Mouse (Mus musculus): ENCODE data around the gene Treh. TPM values are rescaled to one million over a fixed set of nuclear protein-coding genes. Genes with fewer than 3 reads are reported as not detected.

Gene Treh
- polyA plus RNA-seq, 1 experiment from 2014 or later: not detected

DNA sequence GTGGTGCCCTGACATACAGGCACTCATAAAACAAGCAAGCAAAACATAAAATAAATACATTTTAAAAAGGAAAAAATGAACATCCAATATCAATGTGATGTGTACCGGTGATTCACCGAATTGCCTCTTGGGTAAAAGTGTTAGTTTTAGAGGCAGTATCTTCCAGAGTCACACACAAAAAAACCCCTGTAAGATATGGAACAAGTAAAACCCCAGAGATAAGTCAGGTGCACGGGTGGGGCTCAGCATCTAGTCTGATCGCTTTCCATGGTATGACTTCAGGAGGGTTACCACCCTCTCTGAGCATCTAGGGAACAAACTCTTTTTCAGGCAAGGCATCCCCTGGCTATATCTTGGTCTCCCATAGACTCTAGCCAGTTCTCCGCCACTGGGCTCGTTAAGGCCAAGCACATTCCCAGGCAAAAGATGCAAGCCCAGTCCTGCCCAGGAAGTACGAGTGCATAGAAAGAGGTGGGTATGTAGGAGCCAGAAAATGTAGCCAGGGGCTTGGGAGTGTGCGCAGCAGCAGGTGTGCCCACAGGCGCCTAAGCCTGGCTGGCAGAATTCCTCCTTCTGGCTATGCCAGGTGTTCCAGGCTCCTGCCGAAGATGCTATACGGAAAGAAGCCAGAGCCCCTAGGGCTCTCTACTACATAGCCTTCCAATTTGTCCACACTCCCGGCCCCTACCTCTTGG lies 46.1 kb downstream of the Treh start:
- no peaks in the 10 kb centered on the region for H3K9me3 ChIP-seq (replicated peaks; ENCODE audit: control insufficient read depth, low read length)
- H3K27ac ChIP-seq (replicated peaks; ENCODE audit: low read depth, low read length): no peak overlapping the region
- ATAC-seq (replicated peaks; ENCODE audit: insufficient number of reproducible peaks, low FRiP score, low TSS enrichment, low read depth) (no peak), DNase-seq (ENCODE audit: low spot score) (no peak)
- peaks cover 5% of the 10 kb centered on the region for H3K36me3 ChIP-seq (replicated peaks; ENCODE audit: control insufficient read depth, insufficient read depth, low read depth, low read length)
- no peak overlapping the region for H3K4me2 ChIP-seq (ENCODE audit: low read depth, low read length)
- 89% methylated on average over 12 of the region's 12 CpGs for WGBS
- H3K27me3 ChIP-seq (ENCODE audit: control insufficient read depth, insufficient read depth, low read length): no peaks in the 10 kb centered on the region
- peaks cover 10% of the 10 kb centered on the region for H3K4me1 ChIP-seq (ENCODE audit: control insufficient read depth, insufficient read depth, low read length)
- no peak overlapping the region for H3K4me3 ChIP-seq (ENCODE audit: low read depth, low read length)
- no peak overlapping the region for H3K9ac ChIP-seq (replicated peaks; ENCODE audit: low read length)

DNA sequence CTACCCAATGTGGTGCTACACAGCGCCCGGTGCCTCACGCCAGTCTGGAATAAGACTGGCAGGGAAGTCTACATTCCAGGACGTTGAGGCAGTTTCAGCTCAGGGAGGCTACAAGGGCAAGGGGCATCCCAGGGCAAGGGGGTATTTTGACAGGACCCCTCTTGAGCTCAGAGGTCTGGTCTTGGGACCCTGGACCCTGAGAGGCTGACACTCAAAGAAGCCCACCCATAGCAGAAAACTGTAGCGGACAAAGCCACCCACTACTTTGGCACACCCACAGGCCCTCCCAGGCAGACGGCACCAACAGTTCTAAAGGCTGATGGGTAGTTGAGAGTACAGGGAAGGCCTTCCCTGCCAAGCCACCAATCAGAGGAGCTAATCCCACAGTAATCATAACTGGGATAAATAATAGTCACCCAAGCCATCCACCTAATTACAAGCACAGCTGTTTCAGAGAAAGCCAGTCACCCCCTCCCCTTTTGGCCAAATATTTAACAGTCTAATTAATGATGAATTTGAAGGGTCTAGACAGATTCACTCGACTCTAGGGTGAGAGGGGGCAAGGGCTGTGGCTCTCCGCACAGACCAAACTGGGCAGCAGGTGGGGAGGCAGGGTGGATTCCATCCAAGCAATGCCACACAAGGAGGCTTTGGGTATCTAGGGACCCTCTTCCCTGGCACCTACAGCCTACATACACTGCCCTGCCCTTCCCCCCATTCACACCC lies 46.8 kb downstream of the Treh start:
- Histone ChIP-seq H3K9me3 (replicated peaks; ENCODE audit: control insufficient read depth, low read length) (no peaks in the 10 kb centered on the region), H3K9ac (replicated peaks; ENCODE audit: low read length) (no peak overlapping the region; the same call in 1 of the 2 replicates), H3K4me3 (ENCODE audit: low read depth, low read length) (no peak overlapping the region), H3K36me3 (replicated peaks; ENCODE audit: control insufficient read depth, insufficient read depth, low read depth, low read length) (peaks cover 5% of the 10 kb centered on the region), H3K4me2 (ENCODE audit: low read depth, low read length) (peak overlapping the region; percentile 77), H3K4me1 (ENCODE audit: control insufficient read depth, insufficient read depth, low read length) (peaks cover 10% of the 10 kb centered on the region), H3K27ac (replicated peaks; ENCODE audit: low read depth, low read length) (no peak overlapping the region), H3K27me3 (ENCODE audit: control insufficient read depth, insufficient read depth, low read length) (no peaks in the 10 kb centered on the region)
- no peak for DNase-seq (ENCODE audit: low spot score)
- WGBS: 80% methylated on average over 8 of the region's 8 CpGs
- ATAC-seq (replicated peaks; ENCODE audit: insufficient number of reproducible peaks, low FRiP score, low TSS enrichment, low read depth): no peak

DNA sequence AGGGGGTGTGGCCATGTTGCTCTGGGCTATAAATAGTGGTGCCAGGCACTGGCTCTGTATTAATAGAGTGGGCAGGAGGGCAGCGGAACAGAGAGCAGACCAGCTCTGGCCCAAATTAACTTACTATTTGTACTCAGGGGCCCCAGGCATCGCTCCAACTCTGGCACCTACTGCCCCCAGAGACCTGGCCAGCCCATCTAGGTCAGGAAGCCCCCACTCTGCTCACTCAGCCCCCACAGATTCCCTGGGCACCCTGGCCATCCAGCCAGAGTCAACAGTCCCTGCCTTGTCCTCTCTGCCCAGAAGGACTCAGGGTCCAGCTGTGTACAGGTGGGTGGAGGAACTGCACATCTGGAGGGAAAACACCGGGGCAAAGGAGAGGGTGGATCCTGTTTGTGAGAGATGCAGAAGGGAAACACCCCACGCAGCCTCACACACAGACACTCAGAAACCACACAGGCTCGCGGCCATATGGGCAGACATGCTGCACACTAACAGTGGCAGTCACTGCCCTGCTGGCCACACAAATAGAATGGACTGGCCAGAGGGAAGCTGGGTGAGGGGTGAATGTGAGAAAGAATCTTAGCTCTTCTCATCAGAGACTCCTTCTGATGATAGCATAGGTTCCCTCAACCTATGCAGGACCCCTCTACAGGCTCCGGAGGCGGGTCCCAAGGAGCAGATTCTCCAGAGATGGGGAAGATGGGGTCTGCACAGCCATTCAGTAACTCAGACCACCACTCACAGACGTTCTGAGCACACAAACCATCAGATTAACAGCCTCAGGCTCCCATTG lies 47.5 kb downstream of the Treh start:
- H3K27ac ChIP-seq (replicated peaks; ENCODE audit: low read depth, low read length): peak overlapping the region; percentile 70
- H3K4me3 ChIP-seq (ENCODE audit: low read depth, low read length): peak overlapping the region; percentile 81
- peaks cover 10% of the 10 kb centered on the region for H3K4me1 ChIP-seq (ENCODE audit: control insufficient read depth, insufficient read depth, low read length)
- H3K9me3 ChIP-seq (replicated peaks; ENCODE audit: control insufficient read depth, low read length): no peaks in the 10 kb centered on the region
- no peaks in the 10 kb centered on the region for H3K27me3 ChIP-seq (ENCODE audit: control insufficient read depth, insufficient read depth, low read length)
- 19% methylated on average over 9 of the region's 9 CpGs for WGBS
- ATAC-seq (replicated peaks; ENCODE audit: insufficient number of reproducible peaks, low FRiP score, low TSS enrichment, low read depth): 0 out of 2 replicates have a peak, but pooled peaks have one; percentile 9
- H3K36me3 ChIP-seq (replicated peaks; ENCODE audit: control insufficient read depth, insufficient read depth, low read depth, low read length): peaks cover 3% of the 10 kb centered on the region
- H3K4me2 ChIP-seq (ENCODE audit: low read depth, low read length): peak overlapping the region; percentile 77
- H3K9ac ChIP-seq (replicated peaks; ENCODE audit: low read length): peak overlapping the region; percentile 91
- DNase-seq (ENCODE audit: low spot score): peak; percentile 6

DNA sequence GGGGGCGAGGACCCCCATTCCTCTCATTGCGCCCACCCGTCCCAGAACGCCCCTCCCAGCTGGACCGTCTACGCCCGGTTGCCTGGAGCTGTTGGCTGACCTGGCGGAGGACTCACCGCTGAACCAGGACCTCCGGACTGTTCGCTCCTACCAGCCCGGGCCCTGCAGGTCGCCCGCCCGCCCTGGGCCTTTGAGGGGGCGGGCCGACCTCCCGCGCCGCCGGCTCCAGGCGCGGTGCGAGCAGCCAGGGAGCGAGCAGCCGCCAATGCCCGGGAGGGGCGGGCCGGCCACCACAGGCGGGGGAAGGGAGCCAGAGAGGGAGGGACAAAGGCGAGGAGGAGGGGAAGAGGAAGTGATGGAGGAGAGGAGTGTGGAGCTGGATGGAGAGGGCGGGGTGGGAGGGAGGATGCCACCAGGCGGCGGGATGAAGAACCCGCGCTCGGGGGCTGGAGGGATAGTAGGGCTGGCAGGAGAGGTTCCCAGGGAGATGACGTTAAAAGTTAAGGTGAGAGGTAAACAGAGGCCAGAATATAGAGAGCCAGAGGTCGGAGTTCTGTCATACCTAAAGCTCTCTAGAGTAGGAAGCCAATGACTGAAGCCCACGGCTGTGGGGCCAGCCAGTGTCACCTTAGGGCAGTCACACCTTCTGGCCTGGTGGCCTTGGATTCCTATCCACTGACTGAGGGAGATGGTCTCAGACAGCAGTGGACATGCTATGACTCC lies 48.3 kb downstream of the Treh start:
- Histone ChIP-seq H3K4me3 (ENCODE audit: low read depth, low read length) (peak overlapping the region; percentile 81), H3K27ac (replicated peaks; ENCODE audit: low read depth, low read length) (peak overlapping the region; percentile 70), H3K4me2 (ENCODE audit: low read depth, low read length) (peak overlapping the region; percentile 77), H3K36me3 (replicated peaks; ENCODE audit: control insufficient read depth, insufficient read depth, low read depth, low read length) (peaks cover 2% of the 10 kb centered on the region), H3K4me1 (ENCODE audit: control insufficient read depth, insufficient read depth, low read length) (peaks cover 10% of the 10 kb centered on the region), H3K9me3 (replicated peaks; ENCODE audit: control insufficient read depth, low read length) (no peaks in the 10 kb centered on the region), H3K9ac (replicated peaks; ENCODE audit: low read length) (peak overlapping the region; percentile 91), H3K27me3 (ENCODE audit: control insufficient read depth, insufficient read depth, low read length) (no peaks in the 10 kb centered on the region)
- peak; percentile 77 for ATAC-seq (replicated peaks; ENCODE audit: insufficient number of reproducible peaks, low FRiP score, low TSS enrichment, low read depth)
- peak; percentile 88 for DNase-seq (ENCODE audit: low spot score)
- WGBS: under 1% methylated on average over 39 of the region's 40 CpGs

DNA sequence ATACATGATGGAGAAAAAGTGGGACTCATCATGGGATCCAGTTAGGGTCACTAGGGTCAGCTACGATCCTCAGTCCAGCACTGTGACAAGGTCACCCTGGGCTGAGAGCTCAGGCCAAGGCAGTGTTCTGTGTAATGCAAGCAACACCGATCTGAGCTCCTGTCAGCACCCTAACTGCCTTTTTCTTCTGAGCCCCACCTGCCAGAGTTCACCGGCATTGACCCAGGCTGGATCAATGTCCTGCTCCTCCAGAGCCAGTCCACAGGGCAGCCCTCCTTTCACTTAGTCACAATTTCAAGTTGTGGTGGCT lies 48.8 kb downstream of the Treh start:
- Histone ChIP-seq H3K36me3 (replicated peaks; ENCODE audit: control insufficient read depth, insufficient read depth, low read depth, low read length) (peaks cover 2% of the 10 kb centered on the region), H3K9ac (replicated peaks; ENCODE audit: low read length) (no peak overlapping the region; the same call in 1 of the 2 replicates), H3K27me3 (ENCODE audit: control insufficient read depth, insufficient read depth, low read length) (no peaks in the 10 kb centered on the region), H3K4me2 (ENCODE audit: low read depth, low read length) (no peak overlapping the region), H3K27ac (replicated peaks; ENCODE audit: low read depth, low read length) (no peak overlapping the region), H3K4me3 (ENCODE audit: low read depth, low read length) (peak overlapping the region; percentile 81; the same call in 1 of the 2 replicates), H3K9me3 (replicated peaks; ENCODE audit: control insufficient read depth, low read length) (no peaks in the 10 kb centered on the region), H3K4me1 (ENCODE audit: control insufficient read depth, insufficient read depth, low read length) (peaks cover 11% of the 10 kb centered on the region)
- WGBS: 72% methylated on average over 3 of the region's 3 CpGs
- DNase-seq (ENCODE audit: low spot score) (no peak), ATAC-seq (replicated peaks; ENCODE audit: insufficient number of reproducible peaks, low FRiP score, low TSS enrichment, low read depth) (no peak)

DNA sequence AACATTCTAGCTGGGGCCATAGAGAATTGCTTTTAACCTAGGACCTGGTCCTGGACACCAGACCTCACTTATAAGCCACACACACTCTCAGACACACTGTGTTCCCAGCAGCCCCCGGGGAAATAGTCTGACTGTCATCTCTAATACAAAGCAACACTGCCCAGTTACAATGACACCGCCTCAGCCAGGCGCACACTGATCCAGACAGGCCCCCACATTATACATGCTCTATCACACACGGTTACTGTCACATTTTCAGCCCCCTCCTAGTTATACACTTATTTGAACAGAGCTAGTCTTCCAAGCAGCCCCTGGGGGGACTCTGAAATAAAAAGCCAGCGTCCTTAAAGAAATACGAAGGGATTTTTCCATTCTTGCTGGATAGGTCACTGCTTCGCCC lies 49.5 kb downstream of the Treh start:
- Histone ChIP-seq H3K27ac (replicated peaks; ENCODE audit: low read depth, low read length) (no peak overlapping the region), H3K27me3 (ENCODE audit: control insufficient read depth, insufficient read depth, low read length) (no peaks in the 10 kb centered on the region), H3K4me2 (ENCODE audit: low read depth, low read length) (no peak overlapping the region), H3K9ac (replicated peaks; ENCODE audit: low read length) (no peak overlapping the region), H3K36me3 (replicated peaks; ENCODE audit: control insufficient read depth, insufficient read depth, low read depth, low read length) (peaks cover under 1% of the 10 kb centered on the region; the same call in 1 of the 2 replicates), H3K4me3 (ENCODE audit: low read depth, low read length) (no peak overlapping the region), H3K4me1 (ENCODE audit: control insufficient read depth, insufficient read depth, low read length) (peaks cover 14% of the 10 kb centered on the region), H3K9me3 (replicated peaks; ENCODE audit: control insufficient read depth, low read length) (no peaks in the 10 kb centered on the region)
- DNase-seq (ENCODE audit: low spot score) (peak; percentile 12), ATAC-seq (replicated peaks; ENCODE audit: insufficient number of reproducible peaks, low FRiP score, low TSS enrichment, low read depth) (no peak)
- 75% methylated on average over 7 of the region's 7 CpGs for WGBS

DNA sequence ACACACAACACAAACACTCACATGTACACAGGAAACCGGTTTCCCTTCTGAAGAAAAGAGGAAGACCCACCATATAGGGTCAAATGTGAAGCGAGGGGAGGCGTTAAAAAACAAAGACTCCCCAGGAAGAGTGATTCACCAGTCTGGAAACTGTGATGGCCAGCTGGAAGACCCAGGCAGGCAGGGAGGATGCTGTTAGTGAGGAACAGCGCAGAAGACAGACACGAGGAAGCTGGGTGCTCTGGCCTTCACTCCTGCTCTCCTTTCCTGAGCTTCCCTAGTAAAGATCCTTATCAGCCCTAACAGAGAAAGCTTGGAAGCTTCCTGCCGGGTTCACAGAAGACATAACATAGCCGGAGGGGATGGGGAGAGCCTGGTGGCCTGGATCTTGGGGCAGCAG lies 50.0 kb downstream of the Treh start:
- Histone ChIP-seq H3K9me3 (replicated peaks; ENCODE audit: control insufficient read depth, low read length) (no peaks in the 10 kb centered on the region), H3K4me3 (ENCODE audit: low read depth, low read length) (no peak overlapping the region), H3K9ac (replicated peaks; ENCODE audit: low read length) (peak overlapping the region; percentile 34), H3K4me2 (ENCODE audit: low read depth, low read length) (no peak overlapping the region), H3K27me3 (ENCODE audit: control insufficient read depth, insufficient read depth, low read length) (no peaks in the 10 kb centered on the region), H3K4me1 (ENCODE audit: control insufficient read depth, insufficient read depth, low read length) (peaks cover 14% of the 10 kb centered on the region), H3K36me3 (replicated peaks; ENCODE audit: control insufficient read depth, insufficient read depth, low read depth, low read length) (no peaks in the 10 kb centered on the region; the same call in 1 of the 2 replicates), H3K27ac (replicated peaks; ENCODE audit: low read depth, low read length) (peak overlapping the region; percentile 52; the same call in 1 of the 2 replicates)
- DNase-seq (ENCODE audit: low spot score) (no peak), ATAC-seq (replicated peaks; ENCODE audit: insufficient number of reproducible peaks, low FRiP score, low TSS enrichment, low read depth) (no peak)
- WGBS: 37% methylated on average over 7 of the region's 7 CpGs

Data from embryonic facial prominence, embryonic 11.5 days (tissue).